Mouse (Mus musculus): ENCODE results near the gene Gm826.

Gene Gm826

GRCm38 (mm10) chr2:160334111-160334661, at the start of gene Gm826:
Gene Gm826, minus strand, starts transcription at chr2:160334162.
- DNase-seq (ENCODE audit: low read depth, low spot score): no peak

- no peak for DNase-seq (ENCODE audit: low read depth, low spot score)
Observed at GRCm38 (mm10) chr2:160383418-160383817, 49.5 kb upstream of the Gm826 start.

- no peak for DNase-seq (ENCODE audit: low read depth, low spot score)
Observed at GRCm38 (mm10) chr2:160378271-160378670, 44.3 kb upstream of the Gm826 start.

- no peak for DNase-seq (ENCODE audit: low read depth, low spot score)
Observed at GRCm38 (mm10) chr2:160376236-160376635, 42.3 kb upstream of the Gm826 start.

GRCm38 (mm10) chr2:160369653-160370420, 35.9 kb upstream of the Gm826 start:
- no peak for DNase-seq (ENCODE audit: low read depth, low spot score)

- DNase-seq (ENCODE audit: low read depth, low spot score): no peak
Observed at GRCm38 (mm10) chr2:160368422-160369357, 34.7 kb upstream of the Gm826 start.

GRCm38 (mm10) chr2:160367448-160368208, 33.7 kb upstream of the Gm826 start:
- peak; percentile 85 for DNase-seq (ENCODE audit: low read depth, low spot score)

- DNase-seq (ENCODE audit: low read depth, low spot score): peak; percentile 88
Observed at GRCm38 (mm10) chr2:160366980-160367338, 33.0 kb upstream of the Gm826 start, which contains the start of gene Mafb. Gene Mafb, minus strand, starts transcription at chr2:160367065.

- no peak for DNase-seq (ENCODE audit: low read depth, low spot score)
Observed at GRCm38 (mm10) chr2:160366111-160366979, 32.4 kb upstream of the Gm826 start.

- DNase-seq (ENCODE audit: low read depth, low spot score): no peak
Observed at GRCm38 (mm10) chr2:160365107-160365911, 31.3 kb upstream of the Gm826 start.

- DNase-seq (ENCODE audit: low read depth, low spot score): no peak
Observed at GRCm38 (mm10) chr2:160364666-160365065, 30.7 kb upstream of the Gm826 start.

GRCm38 (mm10) chr2:160364128-160364650, 30.2 kb upstream of the Gm826 start:
- DNase-seq (ENCODE audit: low read depth, low spot score): no peak

- no peak for DNase-seq (ENCODE audit: low read depth, low spot score)
Observed at GRCm38 (mm10) chr2:160363201-160363600, 29.2 kb upstream of the Gm826 start.

GRCm38 (mm10) chr2:160361442-160362121, 27.6 kb upstream of the Gm826 start:
- no peak for DNase-seq (ENCODE audit: low read depth, low spot score)

- DNase-seq (ENCODE audit: low read depth, low spot score): no peak
Observed at GRCm38 (mm10) chr2:160360234-160360874, 26.4 kb upstream of the Gm826 start.

GRCm38 (mm10) chr2:160358896-160359295, 24.9 kb upstream of the Gm826 start:
- no peak for DNase-seq (ENCODE audit: low read depth, low spot score)

GRCm38 (mm10) chr2:160357442-160357841, 23.5 kb upstream of the Gm826 start:
- DNase-seq (ENCODE audit: low read depth, low spot score): no peak

GRCm38 (mm10) chr2:160356132-160356531, 22.2 kb upstream of the Gm826 start:
- no peak for DNase-seq (ENCODE audit: low read depth, low spot score)
